Mouse (Mus musculus) E14TG2a.4 (cell line): ENCODE results near the gene Fnip2.

ENCODE experiments used
- H3K27me3 ChIP-seq: 2 replicates; pipeline ENCODE4 v1.6.1; 2014; ENCODE audit warnings: low read length, control low read depth; ENCODE audit not compliant: insufficient read depth
- H3K36me3 ChIP-seq: 2 replicates; pipeline ENCODE4 v1.6.1; 2014; ENCODE audit warnings: low read length, control low read depth; ENCODE audit not compliant: insufficient read depth
- H3K4me1 ChIP-seq: replicated peaks from 2 replicates; pipeline ENCODE4 v1.6.1; 2014; ENCODE audit warnings: low read depth, low read length, control low read depth
- H3K4me3 ChIP-seq: replicated peaks from 2 replicates; pipeline ENCODE4 v1.5.1; 2014; ENCODE audit warnings: mild to moderate bottlenecking, low read length
- H3K9me3 ChIP-seq: 2 replicates; pipeline ENCODE4 v1.6.1; 2014; ENCODE audit warnings: low read length, control low read depth
- CTCF ChIP-seq: conservative IDR thresholded peaks from 2 replicates; pipeline ENCODE4 v1.5.1; 2014; ENCODE audit warnings: low read length
- NANOG ChIP-seq: IDR thresholded peaks from 2 replicates; pipeline ENCODE4 v1.6.1; 2014; ENCODE audit warnings: borderline replicate concordance, low read length, mixed read lengths
- POU5F1 ChIP-seq: IDR thresholded peaks from 2 replicates; pipeline ENCODE4 v1.6.1; 2014; ENCODE audit warnings: low read length, borderline replicate concordance

The Fnip2 gene

DNA sequence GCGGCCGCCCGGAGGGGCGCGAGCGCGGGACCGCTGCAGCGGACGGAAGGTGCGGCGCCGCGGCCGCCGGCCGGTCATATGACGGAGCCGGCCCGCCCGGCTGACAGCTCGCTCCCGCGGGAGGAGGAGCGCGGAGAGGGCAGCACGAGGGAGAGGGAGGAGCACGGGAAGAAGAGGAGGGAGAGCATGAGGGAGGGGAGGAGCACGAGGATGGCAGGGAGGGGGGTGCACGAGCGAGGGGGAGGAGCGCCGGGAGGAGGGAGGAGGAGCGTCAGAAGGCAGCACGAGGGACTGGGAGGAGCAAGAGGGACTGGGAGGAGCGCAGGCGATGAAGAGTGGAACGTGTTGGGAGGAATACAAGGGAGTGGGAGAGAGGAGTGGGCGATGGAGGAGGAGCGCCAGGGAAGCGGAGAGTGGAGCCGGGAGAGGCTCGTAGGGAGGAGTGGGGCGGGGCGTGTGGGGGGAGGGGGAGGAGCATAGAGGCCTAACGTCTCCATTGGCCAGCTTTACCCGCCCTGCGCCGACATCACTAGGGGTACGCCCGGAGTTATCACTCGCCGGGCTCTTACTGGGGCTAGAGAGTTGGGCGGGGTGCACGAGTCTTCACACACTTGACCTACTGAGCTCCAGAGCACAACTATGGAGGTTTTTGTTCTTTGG lies at the start of gene Fnip2:
Gene Fnip2 (minus strand): TSS at position 94 of the 660 bp plus-strand sequence.
- no peaks in the 10 kb centered on the region for H3K27me3 ChIP-seq
- H3K9me3 ChIP-seq = no peaks in the 10 kb centered on the region
- H3K4me1 ChIP-seq = peaks cover 51% of the 10 kb centered on the region
- TF ChIP-seq CTCF (no peak), POU5F1 (no peak), NANOG (no peak)
- peak within 1 kb of the TSS; percentile 92 for H3K4me3 ChIP-seq
- H3K36me3 ChIP-seq = 0 out of 2 replicates have a peak, but pooled peaks cover 7% of the 10 kb centered on the region

DNA sequence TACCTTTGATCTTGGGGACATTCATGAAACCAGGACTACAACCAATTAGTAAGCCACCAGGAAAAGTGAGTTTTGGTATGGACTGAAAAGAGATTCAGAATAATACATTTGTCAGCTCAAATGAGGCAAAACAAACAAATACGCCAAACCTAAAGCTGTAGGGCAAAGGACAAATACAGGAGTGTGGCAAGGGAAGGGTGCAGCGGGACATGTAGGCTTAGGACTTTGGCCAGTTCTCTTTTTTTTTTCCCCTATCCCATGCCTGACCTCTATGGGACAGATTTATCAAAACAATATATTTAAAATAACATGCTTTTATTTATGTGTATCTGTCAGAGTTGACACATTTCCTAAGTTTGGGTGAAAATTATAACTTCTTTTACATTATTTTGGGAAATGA lies 42.3 kb upstream of the Fnip2 start:
- peaks cover 5% of the 10 kb centered on the region; the same call in 1 of the 2 replicates for H3K9me3 ChIP-seq

DNA sequence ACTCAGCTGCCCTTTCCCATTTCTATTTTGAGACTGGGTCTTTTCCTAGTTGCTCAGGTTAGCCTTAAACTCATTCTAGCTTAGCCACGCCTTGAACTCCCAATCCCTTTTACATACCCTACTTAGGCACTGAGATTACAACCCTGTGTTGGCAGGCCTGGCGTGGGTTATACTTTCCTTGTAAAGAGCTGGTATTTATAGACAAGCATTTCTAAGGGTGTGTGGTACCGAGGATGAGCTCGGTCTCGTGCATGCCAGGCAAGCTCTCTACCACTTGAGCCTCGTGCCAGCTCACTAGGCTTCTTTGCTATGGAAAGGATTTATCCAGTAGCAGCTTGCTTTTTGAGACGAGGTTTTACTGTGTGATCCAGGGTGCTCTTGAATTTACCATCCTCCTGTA lies 27.9 kb upstream of the Fnip2 start:
- no peaks in the 10 kb centered on the region for H3K9me3 ChIP-seq
- peaks cover 79% of the 10 kb centered on the region for H3K36me3 ChIP-seq
- no peak overlapping the region for H3K4me3 ChIP-seq
- no peaks in the 10 kb centered on the region for H3K27me3 ChIP-seq
- peaks cover 31% of the 10 kb centered on the region for H3K4me1 ChIP-seq
- TF ChIP-seq POU5F1 (no peak), NANOG (no peak), CTCF (no peak)

More for the DNA sequence above, 42.3 kb upstream of the Fnip2 start:
- TF ChIP-seq CTCF = no peak
- no peak for TF ChIP-seq NANOG
- peaks cover 36% of the 10 kb centered on the region for H3K36me3 ChIP-seq
- H3K4me1 ChIP-seq = no peaks in the 10 kb centered on the region
- no peak overlapping the region for H3K4me3 ChIP-seq
- H3K27me3 ChIP-seq = no peaks in the 10 kb centered on the region

DNA sequence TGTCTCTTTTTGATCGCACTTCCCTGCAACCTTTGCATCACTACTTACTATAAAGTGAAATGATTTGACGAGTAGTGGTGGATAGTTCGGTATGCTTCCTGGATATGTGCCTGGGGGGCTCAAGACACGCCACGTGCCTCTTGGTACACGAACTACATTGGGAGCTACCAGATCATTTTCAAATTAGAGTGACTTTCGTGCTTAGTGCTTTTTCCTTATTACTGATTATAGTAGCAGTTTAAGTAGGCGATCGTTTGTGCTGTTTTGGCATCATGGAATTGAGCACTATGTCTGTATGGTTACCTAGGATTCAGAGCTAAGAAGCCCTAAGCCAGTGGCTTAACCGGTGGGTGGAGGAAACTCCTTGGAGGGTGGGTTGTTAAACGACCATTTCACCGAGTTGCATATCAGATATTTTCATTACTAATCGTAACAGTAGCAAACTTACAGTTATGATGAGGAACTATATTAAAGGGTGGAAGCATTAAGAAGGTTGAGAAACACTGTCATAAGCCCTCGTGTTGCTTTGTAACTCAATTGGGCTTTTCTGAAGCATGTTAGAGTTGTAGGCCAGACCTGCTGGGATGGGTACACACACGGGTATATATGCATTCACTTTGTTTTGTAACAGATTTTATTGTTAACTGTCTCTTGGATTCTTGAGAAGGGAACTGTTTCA lies 24.3 kb upstream of the Fnip2 start:
- H3K9me3 ChIP-seq = no peaks in the 10 kb centered on the region
- TF ChIP-seq POU5F1 (no peak), CTCF (no peak), NANOG (no peak)
- peak overlapping the region; percentile 97 for H3K4me3 ChIP-seq
- H3K36me3 ChIP-seq = peaks cover 43% of the 10 kb centered on the region
- H3K4me1 ChIP-seq = peaks cover 39% of the 10 kb centered on the region
- no peaks in the 10 kb centered on the region for H3K27me3 ChIP-seq

DNA sequence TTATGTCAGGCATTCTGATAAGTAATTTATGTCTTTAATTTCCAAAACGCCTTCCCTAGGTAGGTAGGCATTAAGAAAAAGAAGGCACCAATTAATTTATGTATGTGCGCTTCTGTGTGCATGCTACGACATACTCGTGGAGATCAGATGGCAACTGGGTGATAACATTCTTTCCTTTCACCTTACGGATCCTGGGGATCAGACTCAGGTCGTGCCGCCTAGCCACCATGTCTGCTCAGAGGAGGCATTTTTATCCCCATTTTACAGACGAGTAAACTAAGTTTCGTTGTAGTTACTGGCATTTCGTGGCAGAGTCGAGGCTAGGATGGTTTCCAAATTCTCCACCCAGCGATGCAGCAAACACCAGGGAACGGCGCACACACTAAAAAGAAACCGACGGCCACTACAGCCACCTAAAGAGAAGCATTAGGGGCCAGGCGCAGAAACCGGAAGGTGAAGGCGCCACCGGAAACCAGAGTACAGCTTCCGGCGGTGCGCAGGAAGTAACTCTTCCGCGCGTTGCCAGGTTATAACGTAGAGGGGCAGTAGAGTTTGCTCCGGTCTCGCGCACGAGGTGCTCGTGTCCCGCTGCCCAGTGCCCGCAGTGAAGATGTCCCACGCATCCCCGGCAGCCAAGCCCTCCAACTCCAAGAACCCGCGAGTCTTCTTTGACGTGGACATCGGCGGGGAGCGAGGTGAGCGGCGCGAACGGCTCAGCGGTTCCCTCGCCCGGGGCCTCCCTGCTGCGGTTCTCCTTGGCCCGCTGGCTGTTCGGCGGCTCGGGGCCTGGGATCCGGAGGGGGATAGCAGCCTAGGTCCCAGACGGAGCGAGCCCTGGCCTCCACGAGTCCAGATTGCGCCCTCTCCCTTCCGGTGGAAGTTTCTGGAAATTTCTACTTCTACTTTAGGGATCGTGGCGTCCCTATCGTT lies 23.5 kb upstream of the Fnip2 start, which contains the start of gene Ppid:
Gene Ppid (plus strand): TSS at position 480 of the 930 bp plus-strand sequence.
- TF ChIP-seq CTCF = no peak
- no peak for TF ChIP-seq NANOG
- TF ChIP-seq POU5F1 = no peak
- peaks cover 34% of the 10 kb centered on the region for H3K4me1 ChIP-seq

DNA sequence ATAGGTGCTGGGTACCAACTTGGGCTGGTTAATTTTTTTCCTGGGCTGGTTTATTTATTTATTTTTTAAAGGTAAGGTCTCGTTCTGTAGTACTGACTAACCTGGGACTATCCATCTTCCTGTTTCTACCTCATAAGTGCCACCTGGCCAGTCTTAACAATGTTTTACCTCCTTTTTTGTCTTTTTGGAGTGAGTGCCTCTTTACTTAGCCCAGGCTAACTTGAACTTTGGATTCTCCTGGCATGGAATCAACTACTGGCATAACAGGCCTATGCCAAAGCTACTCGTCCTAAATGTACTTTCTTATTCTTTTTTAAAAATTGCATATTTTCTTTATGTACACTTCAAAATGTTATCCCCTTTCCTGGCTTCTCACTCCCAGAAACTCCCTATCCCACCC lies 22.1 kb upstream of the Fnip2 start:
- TF ChIP-seq POU5F1 (no peak), NANOG (no peak), CTCF (no peak)

More for the DNA sequence above, 23.5 kb upstream of the Fnip2 start, which contains the start of gene Ppid:
- Histone ChIP-seq H3K9me3 (no peaks in the 10 kb centered on the region), H3K36me3 (peaks cover 35% of the 10 kb centered on the region), H3K27me3 (no peaks in the 10 kb centered on the region), H3K4me3 (peak within 1 kb of the TSS; percentile 97)

DNA sequence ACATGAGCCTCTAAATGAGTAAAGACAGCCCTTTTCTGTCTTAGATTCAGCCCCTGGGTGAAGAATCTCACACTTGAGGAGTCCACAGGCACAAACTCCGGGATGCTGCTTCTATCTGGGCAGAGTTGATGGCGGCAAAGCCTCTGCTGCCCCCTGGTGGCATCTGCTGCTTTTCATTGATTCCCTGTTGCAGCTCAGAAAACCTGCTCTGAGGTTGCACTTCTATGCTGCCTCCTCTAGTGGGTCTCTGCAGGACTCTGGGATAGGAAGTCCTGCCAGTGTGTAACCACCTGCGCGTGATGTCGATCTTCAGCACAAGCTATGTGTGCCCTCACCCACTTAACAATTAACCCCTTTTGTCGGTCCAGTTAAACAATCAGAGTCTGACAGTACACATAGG lies 19.2 kb upstream of the Fnip2 start:
- TF ChIP-seq POU5F1 = no peak
- TF ChIP-seq NANOG = no peak
- TF ChIP-seq CTCF = peak; percentile 96
- H3K4me1 ChIP-seq = peaks cover 12% of the 10 kb centered on the region
- no peaks in the 10 kb centered on the region for H3K9me3 ChIP-seq
- H3K27me3 ChIP-seq = peaks cover 11% of the 10 kb centered on the region
- no peaks in the 10 kb centered on the region for H3K36me3 ChIP-seq
- no peak overlapping the region for H3K4me3 ChIP-seq

More for the DNA sequence above, 22.1 kb upstream of the Fnip2 start:
- Histone ChIP-seq H3K27me3 (no peaks in the 10 kb centered on the region), H3K4me3 (no peak overlapping the region), H3K9me3 (no peaks in the 10 kb centered on the region), H3K36me3 (peaks cover 21% of the 10 kb centered on the region), H3K4me1 (peaks cover 34% of the 10 kb centered on the region)
